Mouse (Mus musculus) urinary bladder, postnatal 14 days (tissue): ENCODE data around the gene Nav1.

Source experiments
- DNase-seq: peaks from one replicate; pipeline ENCODE4 v3.0.0; 2021; ENCODE audit warnings: low spot score

Gene Nav1

GRCm38 (mm10) chr1:135548750-135549149 lies 58.3 kb downstream of the Nav1 start:
- DNase-seq = peak; percentile 80

- no peak for DNase-seq
Observed at GRCm38 (mm10) chr1:135546099-135546498, 61.0 kb downstream of the Nav1 start.

DNA sequence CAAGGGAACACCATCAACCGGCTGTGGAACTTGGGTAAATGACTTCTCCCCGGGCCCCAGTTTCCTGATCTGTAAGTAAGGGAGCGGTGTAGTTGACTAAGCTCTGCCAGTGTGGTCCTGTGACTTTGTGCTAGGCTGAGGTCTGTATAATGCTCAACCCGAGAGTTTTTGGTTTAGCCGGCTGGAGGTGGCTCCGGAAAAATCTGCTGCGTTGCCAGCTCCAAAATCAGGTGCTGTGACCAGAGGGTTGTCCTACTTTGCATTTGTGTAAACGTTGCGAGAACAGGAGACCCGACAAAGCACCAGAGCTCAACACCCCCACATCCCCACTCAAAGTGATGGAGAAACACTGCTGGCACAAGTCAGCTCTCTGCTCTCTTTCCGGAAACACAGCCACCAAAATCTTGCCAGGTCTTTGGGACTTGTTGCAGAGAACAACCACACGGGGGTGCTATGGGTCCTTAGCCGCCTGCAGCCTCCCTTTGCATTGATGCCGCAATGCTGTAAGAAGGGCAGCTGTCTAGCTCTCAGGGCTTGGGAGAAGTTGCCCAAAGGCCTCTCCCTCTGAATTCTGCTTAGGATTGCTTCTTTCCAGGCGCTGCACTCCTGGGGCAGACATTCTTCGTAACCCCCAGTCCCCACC lies 62.5 kb downstream of the Nav1 start:
- DNase-seq = peak; percentile 83

DNA sequence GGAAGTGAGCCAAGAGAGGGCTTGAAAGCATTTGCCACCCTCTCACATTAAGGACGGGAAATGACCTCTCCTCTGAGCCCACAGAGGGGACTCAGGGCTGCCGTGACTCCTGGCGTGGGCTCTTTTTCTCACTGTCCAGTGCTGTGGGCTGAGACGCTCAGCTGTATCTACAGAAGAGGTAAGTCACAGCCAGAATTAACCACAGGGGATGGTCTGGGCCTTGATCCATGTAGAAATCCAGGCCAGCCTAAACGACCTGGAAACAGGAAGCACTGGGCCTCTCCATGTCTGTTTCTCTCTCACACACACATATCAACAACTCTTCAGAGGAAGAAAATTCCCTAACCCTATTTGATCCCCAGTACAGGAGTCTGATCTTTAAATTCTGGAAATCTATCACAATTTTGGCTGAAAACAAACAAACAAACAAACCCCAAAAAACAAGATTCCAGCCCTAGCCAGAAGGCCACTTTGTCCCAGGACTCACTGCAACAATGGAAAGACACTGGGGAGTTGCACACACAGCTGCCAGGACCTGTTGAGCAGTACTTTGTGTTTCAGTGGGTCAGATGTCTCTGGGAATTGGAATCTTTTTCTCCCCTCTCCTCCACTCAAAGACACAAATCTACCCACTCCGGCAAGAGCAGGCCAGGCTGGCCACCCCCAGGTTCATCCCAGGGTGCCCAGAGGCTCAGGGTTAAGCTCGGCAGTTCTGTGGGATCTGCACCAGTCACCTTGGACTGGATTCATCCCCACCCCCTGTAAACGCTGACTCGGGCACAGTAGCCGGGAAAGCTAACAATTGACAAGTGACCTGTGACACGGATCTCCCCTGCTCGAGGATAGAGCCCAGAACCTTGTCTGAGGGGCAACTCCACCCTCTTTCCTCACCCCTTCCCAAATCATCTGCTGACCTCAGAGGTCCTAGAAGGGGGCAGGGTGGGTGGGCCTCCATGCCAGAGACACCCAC lies 64.0 kb downstream of the Nav1 start:
- DNase-seq = no peak

- DNase-seq = no peak
Observed at GRCm38 (mm10) chr1:135542080-135542479, 65.0 kb downstream of the Nav1 start.

DNA sequence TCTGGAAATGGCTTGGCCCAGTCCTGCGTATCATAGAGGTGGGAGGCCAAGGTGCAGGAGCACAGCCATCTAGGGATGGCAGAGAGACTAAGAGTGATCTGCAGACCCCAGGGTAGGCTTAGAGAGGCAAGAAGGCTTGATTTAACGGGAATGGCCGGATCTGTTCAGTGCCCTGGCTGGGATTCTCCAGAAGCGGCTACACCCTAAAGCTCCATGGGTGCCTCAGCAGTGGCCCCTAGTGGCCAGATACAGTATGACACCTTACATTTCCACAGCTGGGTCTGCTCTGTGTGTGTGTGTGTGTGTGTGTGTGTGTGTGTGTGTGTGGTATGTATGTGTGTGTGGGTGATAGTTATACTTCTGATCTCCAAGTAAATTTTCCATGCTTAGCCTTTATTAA lies 66.8 kb downstream of the Nav1 start:
- DNase-seq = peak; percentile 91

DNA sequence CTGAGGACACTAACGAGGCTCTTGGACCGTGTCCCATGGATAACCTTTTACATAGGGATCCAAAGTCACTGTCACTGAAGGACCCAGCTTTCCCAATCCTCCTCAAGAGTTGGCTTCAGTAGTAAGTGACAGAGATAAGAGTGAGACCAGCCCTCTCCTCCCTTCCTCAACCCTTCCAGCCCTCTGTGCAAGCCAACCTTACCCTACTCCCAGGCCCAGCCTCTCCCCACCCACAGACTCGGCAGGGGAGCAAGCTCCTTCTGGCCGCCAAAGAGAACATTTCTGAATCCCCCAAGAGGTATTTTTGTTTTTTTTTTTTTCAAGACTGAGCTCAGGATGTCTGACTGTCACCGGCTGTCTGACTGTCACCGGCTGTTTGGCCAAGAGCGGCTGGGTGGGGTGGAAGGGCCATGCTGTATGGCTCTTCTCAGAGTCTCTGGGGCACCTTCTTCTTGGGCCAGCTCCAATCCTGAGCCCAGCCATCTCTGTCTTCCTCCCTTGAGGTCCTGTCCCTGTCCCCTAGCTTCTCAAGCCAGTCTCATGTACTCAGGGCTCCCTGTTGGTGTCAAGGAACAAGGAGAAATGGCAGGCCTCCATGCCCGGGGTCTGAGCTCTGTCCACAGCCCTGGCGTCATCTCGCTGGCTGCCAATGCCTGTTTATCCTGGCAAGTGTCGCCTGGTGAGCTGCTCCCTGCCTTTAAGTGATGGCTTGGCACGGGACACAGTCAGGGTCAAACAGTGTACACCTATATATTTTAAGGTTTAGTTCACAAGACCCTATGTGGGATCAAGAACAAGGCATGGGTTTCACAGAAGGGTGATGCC lies 68.4 kb downstream of the Nav1 start:
- DNase-seq = no peak

- no peak for DNase-seq
Observed at GRCm38 (mm10) chr1:135536822-135537221, 70.3 kb downstream of the Nav1 start.

GRCm38 (mm10) chr1:135536326-135536725 lies 70.8 kb downstream of the Nav1 start:
- DNase-seq = peak; percentile 48

GRCm38 (mm10) chr1:135535256-135535655 lies 71.8 kb downstream of the Nav1 start:
- peak; percentile 75 for DNase-seq

DNA sequence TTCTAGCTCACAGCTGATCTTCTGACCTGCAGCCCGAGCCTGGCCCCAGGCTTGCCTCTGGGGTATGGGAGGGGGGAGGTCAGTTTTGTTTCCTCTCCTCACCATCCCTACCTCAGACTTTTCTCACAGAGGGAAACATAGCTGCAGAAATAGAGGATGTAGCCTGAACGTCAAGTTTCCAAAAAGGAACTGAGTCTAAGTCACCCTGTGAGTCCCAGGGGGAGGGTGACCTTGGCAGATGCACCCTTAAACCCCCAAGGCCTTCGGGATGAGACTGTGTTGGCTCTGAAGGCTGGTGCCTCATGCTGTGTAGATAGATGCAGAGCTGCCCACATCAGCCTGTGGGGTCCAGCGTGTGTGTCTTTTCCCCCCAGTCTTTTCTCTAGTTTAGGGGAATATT lies 72.3 kb downstream of the Nav1 start:
- no peak for DNase-seq

- DNase-seq = no peak
Observed at GRCm38 (mm10) chr1:135534070-135534469, 73.0 kb downstream of the Nav1 start.

DNA sequence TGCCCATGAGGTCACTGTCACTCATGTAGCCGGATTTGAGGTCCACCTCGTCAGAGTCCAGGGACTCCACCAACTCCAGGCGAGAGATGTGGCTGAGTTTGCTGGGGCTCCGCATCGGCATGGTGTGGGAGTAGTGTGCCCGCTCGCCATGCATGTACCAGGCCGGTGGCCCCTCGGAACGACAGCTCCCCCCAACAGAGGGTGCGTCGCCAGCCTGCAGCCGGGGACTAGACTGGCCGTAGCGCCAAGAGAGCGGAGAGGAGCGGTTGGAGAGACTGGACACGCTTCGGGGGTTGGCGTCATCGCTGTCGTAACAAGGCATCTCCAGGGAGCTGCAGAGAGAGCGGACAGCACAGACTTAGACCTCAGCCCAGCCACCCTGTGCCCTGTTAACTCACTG lies 74.7 kb downstream of the Nav1 start:
- no peak for DNase-seq

DNA sequence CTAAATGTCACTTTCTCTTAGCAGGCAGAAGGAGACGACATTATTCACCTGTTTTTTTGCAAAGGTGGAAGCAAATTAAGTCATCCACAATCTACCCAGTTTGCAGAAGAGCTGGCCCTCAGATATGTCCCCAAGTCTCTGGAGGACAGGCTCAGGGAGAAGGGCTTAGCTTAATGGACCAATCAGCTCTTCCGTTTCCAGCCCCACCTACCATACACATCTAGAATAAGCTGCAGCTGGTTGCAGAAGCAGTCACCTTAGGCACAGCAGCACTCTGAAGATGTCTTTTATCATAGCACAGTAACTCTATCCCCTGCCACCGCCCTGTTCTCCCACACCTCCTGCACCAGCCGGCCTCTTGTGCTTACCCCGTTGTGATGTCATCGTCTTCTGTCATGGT lies 75.1 kb downstream of the Nav1 start:
- no peak for DNase-seq

- DNase-seq = peak; percentile 48
Observed at GRCm38 (mm10) chr1:135531081-135531480, 76.0 kb downstream of the Nav1 start.

- no peak for DNase-seq
Observed at GRCm38 (mm10) chr1:135524518-135524860, 82.6 kb downstream of the Nav1 start.

- DNase-seq = no peak
Observed at GRCm38 (mm10) chr1:135523780-135524517, 83.1 kb downstream of the Nav1 start.

- no peak for DNase-seq
Observed at GRCm38 (mm10) chr1:135523344-135523743, 83.8 kb downstream of the Nav1 start.

- no peak for DNase-seq
Observed at GRCm38 (mm10) chr1:135520550-135521168, 86.4 kb downstream of the Nav1 start.

DNA sequence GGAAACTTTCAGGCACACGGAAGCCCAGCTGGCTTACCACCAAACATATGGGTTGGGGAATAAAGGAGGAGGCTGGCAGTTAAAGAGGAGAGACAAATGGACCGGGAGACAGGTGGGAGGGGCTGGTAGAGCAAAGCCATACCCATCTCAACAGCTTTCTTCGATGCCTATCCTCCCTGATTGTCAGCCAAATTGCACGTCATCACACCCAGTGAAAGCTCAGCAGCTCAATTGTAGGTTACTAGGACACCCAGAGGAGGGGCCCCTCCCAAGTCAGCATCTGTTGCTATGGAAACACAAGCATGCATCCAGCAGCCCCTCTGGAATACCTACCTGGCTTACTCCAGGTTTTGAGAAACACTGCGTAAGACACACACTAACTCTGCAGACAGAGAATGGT lies 88.4 kb downstream of the Nav1 start:
- no peak for DNase-seq

DNA sequence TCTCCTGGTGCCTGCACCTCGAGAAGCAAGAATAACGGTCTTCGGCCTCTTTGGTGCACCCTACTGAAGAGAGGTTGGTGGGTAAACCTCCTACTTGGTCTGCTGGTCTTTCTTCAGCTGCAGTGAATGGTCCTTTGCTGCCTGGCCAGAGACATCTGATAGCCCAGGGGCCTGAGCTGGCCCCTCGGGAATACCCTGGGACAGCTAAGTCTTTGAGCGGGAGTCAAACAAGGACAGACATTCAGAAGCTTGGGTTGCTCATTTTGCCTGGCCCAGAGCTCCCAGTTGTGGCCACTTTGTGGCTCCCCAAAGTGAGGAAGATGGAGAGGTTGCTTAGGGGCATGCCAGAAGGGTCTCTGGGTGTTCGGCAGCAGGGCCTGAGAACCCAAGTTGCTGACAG lies 89.6 kb downstream of the Nav1 start:
- DNase-seq = no peak
